Mouse (Mus musculus) brain, embryonic 14.5 days (tissue): ENCODE data around the gene Trmt10a.

Source experiments
- CTCF ChIP-seq: fragments of 200-500 bp; IDR thresholded peaks from 2 replicates; pipeline ENCODE4 v1.5.1; 2012; ENCODE audit warnings: inconsistent platforms, mild to moderate bottlenecking, moderate library complexity, borderline replicate concordance; ENCODE audit not compliant: insufficient read depth, insufficient read length; ENCODE audit errors: extremely low read depth
- POLR2A ChIP-seq: fragments of 200-500 bp; IDR thresholded peaks from 2 replicates; pipeline ENCODE4 v1.6.1; 2012; ENCODE audit warnings: mild to moderate bottlenecking, inconsistent platforms, borderline replicate concordance; ENCODE audit not compliant: poor library complexity, insufficient read depth, insufficient read length, severe bottlenecking; ENCODE audit errors: extremely low read depth

- TF ChIP-seq CTCF (no peak), POLR2A (no peak)
These were observed 903 bp downstream of the Trmt10a start for GRCm38 (mm10) chr3:138144060-138144641.
